Mouse (Mus musculus): ENCODE data around the gene Camkv. TPM values are rescaled to one million over a fixed set of nuclear protein-coding genes. Genes with fewer than 3 reads are reported as not detected.

Camkv gene
- polyA plus RNA-seq, 2 experiments, result 0.10 TPM; not detected in 1

DNA sequence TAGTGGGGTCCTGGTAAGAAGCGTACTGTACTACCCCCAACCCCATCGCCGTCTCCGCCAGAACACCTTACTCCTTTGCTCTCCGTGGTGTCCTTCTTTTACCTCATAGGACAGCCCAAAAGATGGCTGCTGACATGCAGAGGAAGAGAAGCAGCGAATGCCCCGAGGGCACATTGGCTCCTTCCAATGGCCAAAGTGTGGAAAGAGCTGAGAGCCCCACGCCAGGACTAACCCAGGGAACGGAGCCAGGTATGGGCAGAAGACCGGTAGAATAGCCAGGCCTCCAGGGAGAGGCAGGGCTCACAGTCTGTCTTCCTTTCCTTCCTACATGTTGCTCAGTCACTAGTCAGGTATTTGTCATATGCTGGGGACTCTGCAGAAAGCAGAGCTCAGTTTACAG, 36.9 kb upstream of the Camkv start:
- Histone ChIP-seq H3K27ac (no peak overlapping the region), H3K4me2 (ENCODE audit: low read depth) (no peak overlapping the region), H3K4me3 (ENCODE audit: insufficient read depth in 1 of 2, low read depth in 2 of 2, low read length in 2 of 2) (no peak overlapping the region), H3K9me3 (ENCODE audit: control insufficient read depth, low read length) (no peaks in the 10 kb centered on the region), H3K4me1 (replicated peaks; ENCODE audit: control insufficient read depth in 2 of 2, insufficient read depth in 2 of 2, low read length in 1 of 2) (no peaks in the 10 kb centered on the region), H3K27me3 (ENCODE audit: control insufficient read depth, insufficient read depth, low read length) (peaks cover 3% of the 10 kb centered on the region), H3K9ac (replicated peaks) (no peak overlapping the region), H3K36me3 (replicated peaks; ENCODE audit: control insufficient read depth, insufficient read depth, low read depth) (no peaks in the 10 kb centered on the region)
- no peak for ATAC-seq (ENCODE audit: insufficient read depth)
- no peak for TF ChIP-seq EP300 (IDR thresholded peaks at IDR 0.05; ENCODE audit: low read depth)
- no peak for TF ChIP-seq CTCF (IDR thresholded peaks at IDR 0.05; ENCODE audit: low read depth)
- WGBS (ENCODE audit: insufficient replicate concordance), result 81% methylated on average over 10 of the region's 10 CpGs
- DNase-seq (ENCODE audit: low read depth in 3 of 3, low spot score in 3 of 3), result no peak

DNA sequence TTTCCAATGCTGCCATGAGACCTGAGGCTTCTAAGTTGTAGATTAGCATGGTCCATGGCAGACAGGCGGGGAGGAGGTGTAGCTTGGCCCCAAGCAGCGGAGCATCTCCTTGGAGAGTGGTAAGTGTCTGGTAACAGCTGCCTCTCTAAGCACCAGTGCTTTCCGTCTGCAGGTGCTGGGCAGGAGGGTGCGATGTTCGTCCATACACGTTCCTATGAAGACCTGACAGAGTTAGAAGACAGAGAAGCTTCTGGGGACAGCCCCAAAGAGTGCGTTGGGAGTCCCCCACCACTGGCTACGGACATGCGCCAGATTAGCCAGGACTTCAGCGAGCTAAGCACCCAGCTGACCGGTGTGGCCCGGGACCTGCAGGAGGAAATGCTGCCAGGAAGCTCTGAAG, 35.6 kb upstream of the Camkv start:
- ATAC-seq (ENCODE audit: insufficient read depth) (no peak), DNase-seq (ENCODE audit: low read depth in 3 of 3, low spot score in 3 of 3) (no peak)
- Histone ChIP-seq H3K4me2 (ENCODE audit: low read depth) (no peak overlapping the region), H3K4me1 (replicated peaks; ENCODE audit: control insufficient read depth in 2 of 2, insufficient read depth in 2 of 2, low read length in 1 of 2) (no peaks in the 10 kb centered on the region), H3K36me3 (replicated peaks; ENCODE audit: control insufficient read depth, insufficient read depth, low read depth) (no peaks in the 10 kb centered on the region), H3K27ac (no peak overlapping the region), H3K9me3 (ENCODE audit: control insufficient read depth, low read length) (no peaks in the 10 kb centered on the region), H3K27me3 (ENCODE audit: control insufficient read depth, insufficient read depth, low read length) (peaks cover 3% of the 10 kb centered on the region), H3K4me3 (ENCODE audit: insufficient read depth in 1 of 2, low read depth in 2 of 2, low read length in 2 of 2) (no peak overlapping the region), H3K9ac (replicated peaks) (no peak overlapping the region)
- TF ChIP-seq EP300 (IDR thresholded peaks at IDR 0.05; ENCODE audit: low read depth) (no peak), CTCF (IDR thresholded peaks at IDR 0.05; ENCODE audit: low read depth) (no peak)
- 63% methylated on average over 12 of the region's 12 CpGs for WGBS (ENCODE audit: insufficient replicate concordance)

DNA sequence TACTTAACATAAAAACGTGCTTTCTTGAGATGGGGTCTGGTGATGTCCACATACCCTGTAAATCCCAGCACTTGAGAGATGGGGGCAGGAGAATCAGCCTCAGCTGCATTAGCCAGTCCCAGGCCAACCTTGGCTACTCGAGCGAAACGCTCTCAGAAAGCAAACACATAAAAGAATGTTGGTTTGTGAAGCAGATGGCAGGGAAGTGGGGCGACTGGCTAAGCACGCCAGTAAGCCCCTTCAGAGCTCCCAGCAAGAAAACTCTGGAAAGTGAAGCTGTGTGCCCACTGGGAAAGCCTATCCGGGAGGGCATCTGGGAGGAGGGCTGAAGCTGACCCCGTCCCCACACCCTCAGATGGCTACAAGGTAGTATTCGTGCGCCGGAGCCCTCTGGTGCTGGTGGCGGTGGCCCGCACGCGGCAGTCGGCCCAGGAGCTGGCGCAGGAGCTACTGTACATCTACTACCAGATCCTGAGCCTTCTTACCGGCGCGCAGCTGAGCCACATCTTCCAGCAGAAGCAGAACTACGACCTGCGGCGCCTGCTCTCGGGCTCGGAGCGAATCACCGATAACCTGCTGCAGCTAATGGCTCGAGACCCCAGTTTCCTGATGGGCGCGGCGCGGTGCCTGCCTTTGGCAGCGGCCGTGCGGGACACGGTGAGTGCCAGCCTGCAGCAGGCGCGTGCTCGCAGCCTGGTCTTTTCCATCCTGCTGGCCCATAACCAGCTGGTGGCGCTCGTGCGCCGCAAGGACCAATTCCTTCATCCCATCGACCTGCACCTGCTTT, 34.4 kb upstream of the Camkv start:
- peaks cover 0 to under 1% of the 10 kb centered on the region in 2 experiments; a peak in 1 of 4 replicates for H3K4me1 ChIP-seq (replicated peaks; ENCODE audit: control insufficient read depth in 2 of 2, insufficient read depth in 2 of 2, low read length in 1 of 2)
- peak overlapping the region; percentile 3; the same call in 1 of the 2 replicates for H3K9ac ChIP-seq (replicated peaks)
- H3K36me3 ChIP-seq (replicated peaks; ENCODE audit: control insufficient read depth, insufficient read depth, low read depth), result no peaks in the 10 kb centered on the region
- 20% methylated on average over 44 of the region's 44 CpGs for WGBS (ENCODE audit: insufficient replicate concordance)
- peak overlapping the region; percentile 52 for H3K4me2 ChIP-seq (ENCODE audit: low read depth)
- H3K27ac ChIP-seq, result no peak overlapping the region
- ATAC-seq (ENCODE audit: insufficient read depth), result peak; percentile 46; the same call in 1 of the 2 replicates
- DNase-seq (ENCODE audit: low read depth in 3 of 3, low spot score in 3 of 3), result peak in 1 of 3 experiments; percentile 39
- H3K4me3 ChIP-seq (ENCODE audit: insufficient read depth in 1 of 2, low read depth in 2 of 2, low read length in 2 of 2), result peak overlapping the region in 1 of 2 experiments; percentile 23; a peak in 1 of 4 replicates
- TF ChIP-seq CTCF (IDR thresholded peaks at IDR 0.05; ENCODE audit: low read depth) (peak; percentile 83), EP300 (IDR thresholded peaks at IDR 0.05; ENCODE audit: low read depth) (no peak)
- no peaks in the 10 kb centered on the region for H3K9me3 ChIP-seq (ENCODE audit: control insufficient read depth, low read length)
- H3K27me3 ChIP-seq (ENCODE audit: control insufficient read depth, insufficient read depth, low read length), result peaks cover 3% of the 10 kb centered on the region

DNA sequence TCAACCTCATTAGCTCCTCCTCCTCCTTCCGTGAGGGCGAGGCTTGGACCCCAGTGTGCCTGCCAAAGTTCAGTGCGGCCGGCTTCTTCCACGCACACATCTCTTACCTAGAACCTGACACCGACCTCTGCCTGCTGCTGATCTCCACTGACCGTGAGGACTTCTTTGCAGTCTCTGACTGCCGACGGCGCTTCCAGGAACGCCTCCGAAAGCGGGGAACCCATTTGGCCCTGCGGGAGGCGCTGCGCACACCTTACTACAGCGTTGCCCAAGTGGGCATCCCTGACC, 33.9 kb upstream of the Camkv start:
- Histone ChIP-seq H3K4me1 (replicated peaks; ENCODE audit: control insufficient read depth in 2 of 2, insufficient read depth in 2 of 2, low read length in 1 of 2) (peaks cover 3 to 6% of the 10 kb centered on the region in 2 experiments), H3K36me3 (replicated peaks; ENCODE audit: control insufficient read depth, insufficient read depth, low read depth) (no peaks in the 10 kb centered on the region), H3K27ac (no peak overlapping the region), H3K4me2 (ENCODE audit: low read depth) (no peak overlapping the region), H3K9ac (replicated peaks) (no peak overlapping the region), H3K4me3 (ENCODE audit: insufficient read depth in 1 of 2, low read depth in 2 of 2, low read length in 2 of 2) (no peak overlapping the region), H3K27me3 (ENCODE audit: control insufficient read depth, insufficient read depth, low read length) (peaks cover 3% of the 10 kb centered on the region), H3K9me3 (ENCODE audit: control insufficient read depth, low read length) (no peaks in the 10 kb centered on the region)
- no peak for DNase-seq (ENCODE audit: low read depth in 3 of 3, low spot score in 3 of 3)
- TF ChIP-seq CTCF (IDR thresholded peaks at IDR 0.05; ENCODE audit: low read depth) (no peak), EP300 (IDR thresholded peaks at IDR 0.05; ENCODE audit: low read depth) (no peak)
- 39% methylated on average over 17 of the region's 17 CpGs for WGBS (ENCODE audit: insufficient replicate concordance)
- ATAC-seq (ENCODE audit: insufficient read depth), result no peak

DNA sequence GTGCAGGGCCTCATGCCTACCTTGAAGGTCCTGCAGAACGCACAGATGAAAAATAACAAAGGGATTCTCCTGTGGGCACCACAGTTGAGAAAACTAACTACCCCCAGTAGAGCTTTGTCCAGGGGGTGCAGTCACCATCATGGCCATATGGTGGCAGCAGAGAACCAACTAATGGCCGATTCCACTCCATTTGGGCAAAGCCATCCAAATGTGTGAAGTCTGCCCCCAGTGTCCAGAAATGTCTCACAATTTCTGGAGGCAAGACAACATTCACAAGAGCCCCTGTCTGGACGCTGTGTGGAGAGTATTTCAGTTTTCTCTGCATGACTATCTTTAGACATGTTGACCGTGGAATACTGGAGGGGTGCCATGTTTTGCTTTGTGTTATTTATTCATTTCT, 30.7 kb upstream of the Camkv start:
- Histone ChIP-seq H3K4me2 (ENCODE audit: low read depth) (no peak overlapping the region), H3K9me3 (ENCODE audit: control insufficient read depth, low read length) (no peaks in the 10 kb centered on the region), H3K27ac (no peak overlapping the region), H3K36me3 (replicated peaks; ENCODE audit: control insufficient read depth, insufficient read depth, low read depth) (no peaks in the 10 kb centered on the region), H3K4me3 (ENCODE audit: insufficient read depth in 1 of 2, low read depth in 2 of 2, low read length in 2 of 2) (no peak overlapping the region), H3K9ac (replicated peaks) (no peak overlapping the region), H3K4me1 (replicated peaks; ENCODE audit: control insufficient read depth in 2 of 2, insufficient read depth in 2 of 2, low read length in 1 of 2) (peaks cover 7 to 12% of the 10 kb centered on the region in 2 experiments), H3K27me3 (ENCODE audit: control insufficient read depth, insufficient read depth, low read length) (peaks cover 3% of the 10 kb centered on the region)
- peak; percentile 41; the same call in 1 of the 2 replicates for ATAC-seq (ENCODE audit: insufficient read depth)
- TF ChIP-seq CTCF (IDR thresholded peaks at IDR 0.05; ENCODE audit: low read depth), result peak; percentile 97
- TF ChIP-seq EP300 (IDR thresholded peaks at IDR 0.05; ENCODE audit: low read depth), result no peak
- peak; percentile 71 to 78 (median 78) for DNase-seq (ENCODE audit: low read depth in 3 of 3, low spot score in 3 of 3)
- under 1% methylated on average over 4 of the region's 4 CpGs for WGBS (ENCODE audit: insufficient replicate concordance)
